In genomic region chr11:16315097-16315496, GRCm38 (mm10) we compare ENCODE assay signal across 18 mouse cellular contexts. TPM values are rescaled to one million over a fixed set of nuclear protein-coding genes. Genes with fewer than 3 reads are reported as not detected.
"Had no signal": no experiment of that assay in that cellular context is flagged by ENCODE, and none has a peak within 500 bp of the region (broad histone marks: within the 10 kb centered on the region; RNA-seq: fewer than 3 reads in every experiment).

No protein-coding gene starts in this region.

- H3K27me3 ChIP-seq: liver, embryonic 12.5 days; stomach, embryonic 15.5 days had no signal

- H3K4me1 ChIP-seq: limb, embryonic 10.5 days; liver, embryonic 12.5 days; midbrain, embryonic 10.5 days; stomach, embryonic 15.5 days had no signal

- H3K4me2 ChIP-seq: liver, embryonic 12.5 days; lung, embryonic 14.5 days; stomach, embryonic 15.5 days had no signal

- H3K4me3 ChIP-seq: limb, embryonic 10.5 days; liver, embryonic 12.5 days; midbrain, embryonic 10.5 days; myocyte; stomach, embryonic 15.5 days had no signal

- H3K27ac ChIP-seq: kidney, postnatal 0 days; limb, embryonic 10.5 days; liver, embryonic 12.5 days; midbrain, embryonic 10.5 days; stomach, embryonic 15.5 days had no signal

- H3K9me3 ChIP-seq: limb, embryonic 10.5 days; liver, embryonic 12.5 days; midbrain, embryonic 10.5 days; stomach, embryonic 15.5 days had no signal

- ATAC-seq: intestine, postnatal 0 days; liver, embryonic 12.5 days had no signal

- H3K9ac ChIP-seq: liver, embryonic 12.5 days; lung, embryonic 14.5 days; stomach, embryonic 15.5 days had no signal

- DNase-seq: kidney, adult 9 months; kidney, postnatal 36 days; lung, embryonic 14.5 days; lung, postnatal 10 days; lung, postnatal 4 days; spleen, adult 18-20 months; thymus, adult 2 months; thymus, postnatal 25 days had no signal

- H3K36me3 ChIP-seq: limb, embryonic 10.5 days; liver, embryonic 12.5 days; midbrain, embryonic 10.5 days; stomach, embryonic 15.5 days had no signal

RNA-seq across cellular contexts. Expression of gene Vstm2a, which starts 57.6 kb away (rescaled TPM):
- total RNA-seq: megakaryocyte, adult 5-6 weeks; neutrophil, adult 5-6 weeks had no signal
- polyA plus RNA-seq: liver, embryonic 16.5 days; lung, embryonic 14.5 days; myocyte had no signal
